Mouse (Mus musculus) CH12.LX (cell line): ENCODE measurements at regions not wholly inside any gene's neighbourhood (a gene's known extent, or its start where the extent isn't known, plus 50 kb on each side); places are given as distances from the start of the nearest gene placed in this dataset.

Experiments
- DNase-seq: peaks from one replicate; pipeline ENCODE4 v3.0.0-alpha.2; 2013; ENCODE audit errors: extremely low read depth
- H3K27ac ChIP-seq: 2 replicates; pipeline ENCODE4 v1.5.1; 2012; ENCODE audit warnings: low read depth, mild to moderate bottlenecking, control low read depth, moderate library complexity; ENCODE audit not compliant: insufficient read depth
- H3K27me3 ChIP-seq: replicated peaks from 2 replicates; pipeline ENCODE3; 2012; ENCODE audit warnings: inconsistent platforms
- H3K36me3 ChIP-seq, 2 experiments: replicated peaks in 1 of 2; 2 replicates each; pipeline versions ENCODE3 to v1.6.1; 2012; ENCODE audit warnings: inconsistent platforms in 1 of 2, low read length in 1 of 2, mild to moderate bottlenecking in 1 of 2, mixed read lengths in 1 of 2, moderate library complexity in 1 of 2; ENCODE audit not compliant: control insufficient read depth in 1 of 2, insufficient read depth in 1 of 2
- H3K4me1 ChIP-seq, 2 experiments: 2 replicates each; pipeline ENCODE4 v1.6.1; 2012; ENCODE audit warnings: inconsistent platforms in 1 of 2, moderate library complexity in 1 of 2; ENCODE audit not compliant: insufficient read depth in 2 of 2, control insufficient read depth in 1 of 2
- H3K4me2 ChIP-seq: 2 replicates; pipeline ENCODE4 v1.6.1; 2012; ENCODE audit warnings: low read depth, mild to moderate bottlenecking, control low read depth; ENCODE audit not compliant: poor library complexity, insufficient read depth, severe bottlenecking
- H3K4me3 ChIP-seq, 3 experiments: fragments of 150-350 bp in 1 of 3; sonication (generic) in 1 of 3; replicated peaks in 1 of 3; 2 replicates each; pipeline versions ENCODE3 to v1.5.1; 2011 to 2012; ENCODE audit warnings: low read depth in 2 of 3, low read length in 2 of 3, mild to moderate bottlenecking in 2 of 3, moderate library complexity in 2 of 3, control low read depth in 1 of 3, improper control_type of control experiment in 1 of 3, inconsistent platforms in 1 of 3, mixed read lengths in 1 of 3; ENCODE audit not compliant: poor library complexity in 1 of 3
- H3K79me2 ChIP-seq: replicated peaks from 2 replicates; pipeline ENCODE4 v1.6.1; 2012; ENCODE audit warnings: mild to moderate bottlenecking, moderate library complexity; ENCODE audit not compliant: control insufficient read depth, poor library complexity, insufficient read depth, severe bottlenecking; ENCODE audit errors: extremely low read depth
- H3K9ac ChIP-seq: 2 replicates; pipeline ENCODE4 v1.6.1; 2012; ENCODE audit warnings: low read depth, mild to moderate bottlenecking, control low read depth, moderate library complexity; ENCODE audit not compliant: insufficient read depth
- H3K9me3 ChIP-seq: replicated peaks from 2 replicates; pipeline ENCODE3; 2012; ENCODE audit warnings: low read length, inconsistent platforms, mixed read lengths
- CHD1 ChIP-seq: IDR thresholded peaks from 2 replicates; pipeline ENCODE4 v1.6.1; 2012; ENCODE audit warnings: low read depth, low read length, improper control_type of control experiment, inconsistent platforms
- E2F4 ChIP-seq: IDR thresholded peaks from 2 replicates; pipeline ENCODE4 v1.6.1; 2011; ENCODE audit warnings: low read depth, low read length, improper control_type of control experiment; ENCODE audit not compliant: insufficient replicate concordance
- ELF1 ChIP-seq: IDR thresholded peaks from 2 replicates; pipeline ENCODE4 v1.6.1; 2014; ENCODE audit warnings: low read depth, mild to moderate bottlenecking, inconsistent platforms, low read length, improper control_type of control experiment
- EP300 ChIP-seq: IDR thresholded peaks from 2 replicates; pipeline ENCODE4 v1.6.1; 2011; ENCODE audit warnings: low read length, improper control_type of control experiment
- ETS1 ChIP-seq: conservative IDR thresholded peaks from 2 replicates; pipeline ENCODE4 v1.6.1; 2012; ENCODE audit warnings: low read depth, mild to moderate bottlenecking, inconsistent platforms, low read length, improper control_type of control experiment, moderate library complexity
- HCFC1 ChIP-seq: IDR thresholded peaks from 2 replicates; pipeline ENCODE4 v1.6.1; 2012; ENCODE audit warnings: low read depth, mild to moderate bottlenecking, inconsistent platforms, low read length, improper control_type of control experiment
- JUND ChIP-seq: conservative IDR thresholded peaks from 2 replicates; pipeline ENCODE4 v1.6.1; 2011; ENCODE audit warnings: low read depth, low read length, improper control_type of control experiment
- KAT2A ChIP-seq: IDR thresholded peaks from 2 replicates; pipeline ENCODE4 v1.6.1; 2012; ENCODE audit warnings: low read length, improper control_type of control experiment, inconsistent platforms; ENCODE audit not compliant: insufficient replicate concordance
- MAZ ChIP-seq: IDR thresholded peaks from 2 replicates; pipeline ENCODE4 v1.6.1; 2012; ENCODE audit warnings: low read depth, mild to moderate bottlenecking, inconsistent platforms, low read length, improper control_type of control experiment, moderate library complexity
- MEF2A ChIP-seq: IDR thresholded peaks from 2 replicates; pipeline ENCODE4 v1.6.1; 2014; ENCODE audit warnings: low read depth, mild to moderate bottlenecking, inconsistent platforms, low read length, improper control_type of control experiment, borderline replicate concordance
- MYC ChIP-seq: IDR thresholded peaks from 2 replicates; pipeline ENCODE4 v1.6.1; 2011; ENCODE audit warnings: low read depth, mild to moderate bottlenecking, improper control_type of control experiment, low read length
- NRF1 ChIP-seq: IDR thresholded peaks from 2 replicates; pipeline ENCODE4 v1.6.1; 2014; ENCODE audit warnings: low read depth, mild to moderate bottlenecking, inconsistent platforms, low read length, improper control_type of control experiment, moderate library complexity
- PAX5 ChIP-seq: IDR thresholded peaks from 2 replicates; pipeline ENCODE4 v1.6.1; 2012; ENCODE audit warnings: low read length, inconsistent platforms, mixed read lengths
- POLR2A ChIP-seq: IDR thresholded peaks from 2 replicates; pipeline ENCODE4 v1.6.1; 2011; ENCODE audit warnings: low read depth, mild to moderate bottlenecking, improper control_type of control experiment, low read length
- POLR2AphosphoS2 ChIP-seq: IDR thresholded peaks from 2 replicates; pipeline ENCODE4 v1.6.1; 2011; ENCODE audit warnings: low read depth, low read length, improper control_type of control experiment
- RAD21 ChIP-seq: IDR thresholded peaks from 2 replicates; pipeline ENCODE4 v1.6.1; 2011; ENCODE audit warnings: low read depth, mild to moderate bottlenecking, low read length, improper control_type of control experiment, moderate library complexity
- RCOR1 ChIP-seq: conservative IDR thresholded peaks from 2 replicates; pipeline ENCODE4 v1.6.1; 2012; ENCODE audit warnings: low read depth, mild to moderate bottlenecking, inconsistent platforms, low read length, improper control_type of control experiment
- SIN3A ChIP-seq: IDR thresholded peaks from 2 replicates; pipeline ENCODE4 v1.6.1; 2012; ENCODE audit warnings: low read length, improper control_type of control experiment, inconsistent platforms
- USF2 ChIP-seq: conservative IDR thresholded peaks from 2 replicates; pipeline ENCODE4 v1.6.1; 2011; ENCODE audit warnings: low read depth, low read length, improper control_type of control experiment
- ZC3H11A ChIP-seq: IDR thresholded peaks from 2 replicates; pipeline ENCODE4 v1.6.1; 2012; ENCODE audit warnings: low read depth, mild to moderate bottlenecking, inconsistent platforms, low read length, improper control_type of control experiment
- ZKSCAN1 ChIP-seq: IDR thresholded peaks from 2 replicates; pipeline ENCODE4 v1.6.1; 2012; ENCODE audit warnings: low read depth, inconsistent platforms, low read length, improper control_type of control experiment, borderline replicate concordance
- ZMIZ1 ChIP-seq: IDR thresholded peaks from 2 replicates; pipeline ENCODE4 v1.6.1; 2012; ENCODE audit warnings: low read depth, mild to moderate bottlenecking, inconsistent platforms, low read length, improper control_type of control experiment
- ZNF384 ChIP-seq: IDR thresholded peaks from 2 replicates; pipeline ENCODE4 v1.6.1; 2012; ENCODE audit warnings: low read depth, low read length, improper control_type of control experiment, inconsistent platforms
- dilution Hi-C: fragments of 300-500 bp; cut with MboI; formaldehyde crosslinking; loops from 2 replicates; pipeline ENCODE4 v1.14.3; 2020; ENCODE audit warnings: low sequenced_read_pairs; ENCODE audit not compliant: extremely low pct_unique_long_range_greater_than_20kb, extremely low pct_ligation_motif_present
- in situ Hi-C: fragments of 300-500 bp; cut with MboI; formaldehyde crosslinking; loops from 3 replicates; pipeline ENCODE4 v1.14.3; 2019; ENCODE audit warnings: low sequenced_read_pairs, low pct_ligation_motif_present, low pct_unique_long_range_greater_than_20kb, mixed read lengths

DNA sequence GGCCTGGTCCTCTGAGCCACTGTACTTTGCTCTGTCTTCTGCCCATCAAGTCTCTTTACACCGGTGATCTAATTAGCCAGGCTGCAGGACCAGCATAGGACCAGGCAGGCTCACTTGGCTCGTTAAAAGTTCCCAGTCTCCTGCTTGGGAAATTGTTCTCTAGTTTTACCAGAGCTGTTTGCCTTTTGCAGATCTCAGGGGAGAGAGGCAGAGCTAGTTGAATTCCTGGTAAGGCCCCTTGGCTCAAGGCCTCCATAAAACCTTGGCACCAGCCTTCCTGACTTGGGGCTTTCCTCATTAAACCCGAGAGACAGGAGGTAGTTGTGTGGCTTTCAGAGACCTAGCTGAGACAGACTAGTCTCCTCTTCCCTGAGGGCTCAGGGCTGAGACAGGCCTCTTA, 237.0 kb upstream of the Trib2 start:
- no peaks in the 10 kb centered on the region for H3K9me3 ChIP-seq
- no peaks in the 10 kb centered on the region for H3K36me3 ChIP-seq
- in situ Hi-C loops (no loop called here), dilution Hi-C loops (no loop called here)
- no peaks in the 10 kb centered on the region for H3K27me3 ChIP-seq
- no peak overlapping the region for H3K4me2 ChIP-seq
- no peak overlapping the region for H3K9ac ChIP-seq
- DNase-seq = no peak
- no peak overlapping the region for H3K4me3 ChIP-seq
- peaks cover 0 to 31% of the 10 kb centered on the region in 2 experiments; a peak in 2 of 4 replicates for H3K4me1 ChIP-seq
- H3K79me2 ChIP-seq = no peaks in the 10 kb centered on the region
- H3K27ac ChIP-seq = no peak overlapping the region
- TF ChIP-seq PAX5 (no peak), ZMIZ1 (no peak), MAZ (no peak), NRF1 (no peak), JUND (no peak), SIN3A (no peak)

- no peak for DNase-seq
- Histone ChIP-seq H3K9ac (no peak overlapping the region), H3K36me3 (no peaks in the 10 kb centered on the region), H3K79me2 (no peaks in the 10 kb centered on the region), H3K27me3 (no peaks in the 10 kb centered on the region), H3K4me2 (no peak overlapping the region), H3K27ac (no peak overlapping the region), H3K4me1 (peaks cover 0 to 25% of the 10 kb centered on the region in 2 experiments; a peak in 2 of 4 replicates), H3K4me3 (no peak overlapping the region), H3K9me3 (no peaks in the 10 kb centered on the region)
- dilution Hi-C loops = no loop called here
- in situ Hi-C loops = no loop called here
- TF ChIP-seq ZNF384 = no peak
- TF ChIP-seq ZMIZ1 = no peak
- no peak for TF ChIP-seq USF2
- no peak for TF ChIP-seq HCFC1
These were observed 236.3 kb upstream of the Trib2 start for GRCm38 (mm10) chr12:16052998-16053397.

- Histone ChIP-seq H3K79me2 (no peaks in the 10 kb centered on the region), H3K4me2 (no peak overlapping the region), H3K36me3 (no peaks in the 10 kb centered on the region), H3K4me3 (no peak overlapping the region), H3K9ac (no peak overlapping the region), H3K4me1 (peaks cover 0 to 25% of the 10 kb centered on the region in 2 experiments; a peak in 2 of 4 replicates), H3K27ac (no peak overlapping the region), H3K27me3 (no peaks in the 10 kb centered on the region), H3K9me3 (no peaks in the 10 kb centered on the region)
- dilution Hi-C loops = no loop called here
- in situ Hi-C loops = no loop called here
- TF ChIP-seq E2F4 (no peak), ZC3H11A (no peak), MYC (no peak), RCOR1 (no peak), KAT2A (no peak), MEF2A (no peak), EP300 (no peak), ZKSCAN1 (no peak), POLR2AphosphoS2 (no peak), JUND (no peak), ZMIZ1 (no peak), ELF1 (no peak), POLR2A (no peak), CHD1 (no peak), RAD21 (no peak), ETS1 (no peak), ZNF384 (no peak)
- DNase-seq = no peak
These were observed 235.6 kb upstream of the Trib2 start for GRCm38 (mm10) chr12:16052353-16052752.
